Mouse (Mus musculus): ENCODE results near the gene Ncam2. TPM values are rescaled to one million over a fixed set of nuclear protein-coding genes. Genes with fewer than 3 reads are reported as not detected.
A peak's percentile ranks its signal among the peaks of the same experiment; 100 is the strongest.

Ncam2 gene
- polyA plus RNA-seq, 1 experiment from 2014 or later: 2.1 TPM

DNA sequence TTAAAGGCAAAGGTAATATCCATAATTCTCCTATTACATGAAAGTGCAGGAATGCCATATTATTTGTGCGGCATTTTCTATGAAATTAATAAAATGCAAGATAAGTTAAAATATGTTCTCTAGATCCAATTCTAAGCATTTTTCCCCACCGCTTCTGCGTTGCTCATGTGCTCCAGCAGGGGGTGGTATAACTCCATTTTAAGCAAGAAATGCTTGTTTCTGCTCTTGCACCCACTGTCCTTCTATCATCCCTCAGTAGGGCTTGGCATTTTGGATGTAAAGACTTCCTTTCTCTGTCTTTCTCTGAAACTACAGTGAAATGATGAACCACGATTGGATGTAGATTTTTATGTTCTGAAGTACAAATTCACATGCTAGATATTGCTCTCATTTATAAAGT lies 1.5 kb downstream of the Ncam2 start:
- no peak for ATAC-seq (ENCODE audit: insufficient read depth, low FRiP score)
- Histone ChIP-seq H3K36me3 (ENCODE audit: control insufficient read depth, insufficient read depth, low read length) (no peaks in the 10 kb centered on the region), H3K9ac (ENCODE audit: low read length) (no peak overlapping the region), H3K27me3 (ENCODE audit: control insufficient read depth, insufficient read depth, low read length) (no peaks in the 10 kb centered on the region), H3K27ac (ENCODE audit: low read length) (no peak overlapping the region), H3K4me2 (ENCODE audit: low read depth, low read length) (no peak overlapping the region), H3K4me3 (replicated peaks; ENCODE audit: low read length) (no peak overlapping the region), H3K9me3 (replicated peaks; ENCODE audit: control insufficient read depth, low read length) (no peaks in the 10 kb centered on the region), H3K4me1 (ENCODE audit: control insufficient read depth, insufficient read depth, low read length) (no peaks in the 10 kb centered on the region)
- 10% methylated on average over 4 of the region's 4 CpGs for whole genome bisulfite sequencing

DNA sequence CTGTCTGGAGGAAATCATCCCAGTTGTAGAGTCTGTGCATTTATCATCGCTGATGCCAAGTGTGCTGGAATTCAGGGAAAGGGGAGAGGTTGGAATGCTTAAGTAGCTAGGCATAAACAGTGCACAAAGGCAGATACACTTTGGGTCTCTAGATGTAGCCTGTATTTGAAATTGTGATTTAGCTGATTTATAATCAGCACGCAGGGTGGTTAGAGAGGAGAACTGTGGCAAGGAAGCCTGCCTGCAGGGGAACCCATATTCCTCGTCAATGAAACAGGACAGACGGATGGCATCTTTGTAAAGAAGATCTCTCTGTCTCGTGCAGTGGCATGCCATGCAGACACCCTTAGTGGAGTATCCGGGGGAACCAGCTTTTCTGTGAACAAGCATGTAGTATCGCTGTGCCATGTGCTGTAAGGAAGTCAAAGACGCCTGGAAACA lies 2.2 kb downstream of the Ncam2 start:
- H3K9ac ChIP-seq (ENCODE audit: low read length): no peak overlapping the region
- ATAC-seq (ENCODE audit: insufficient read depth, low FRiP score): no peak
- H3K27ac ChIP-seq (ENCODE audit: low read length): no peak overlapping the region
- H3K36me3 ChIP-seq (ENCODE audit: control insufficient read depth, insufficient read depth, low read length): no peaks in the 10 kb centered on the region
- 61% methylated on average over 8 of the region's 8 CpGs for WGBS
- H3K4me2 ChIP-seq (ENCODE audit: low read depth, low read length): peak overlapping the region; percentile 27
- H3K4me1 ChIP-seq (ENCODE audit: control insufficient read depth, insufficient read depth, low read length): no peaks in the 10 kb centered on the region
- no peaks in the 10 kb centered on the region for H3K27me3 ChIP-seq (ENCODE audit: control insufficient read depth, insufficient read depth, low read length)
- H3K9me3 ChIP-seq (replicated peaks; ENCODE audit: control insufficient read depth, low read length): no peaks in the 10 kb centered on the region
- no peak overlapping the region for H3K4me3 ChIP-seq (replicated peaks; ENCODE audit: low read length)

DNA sequence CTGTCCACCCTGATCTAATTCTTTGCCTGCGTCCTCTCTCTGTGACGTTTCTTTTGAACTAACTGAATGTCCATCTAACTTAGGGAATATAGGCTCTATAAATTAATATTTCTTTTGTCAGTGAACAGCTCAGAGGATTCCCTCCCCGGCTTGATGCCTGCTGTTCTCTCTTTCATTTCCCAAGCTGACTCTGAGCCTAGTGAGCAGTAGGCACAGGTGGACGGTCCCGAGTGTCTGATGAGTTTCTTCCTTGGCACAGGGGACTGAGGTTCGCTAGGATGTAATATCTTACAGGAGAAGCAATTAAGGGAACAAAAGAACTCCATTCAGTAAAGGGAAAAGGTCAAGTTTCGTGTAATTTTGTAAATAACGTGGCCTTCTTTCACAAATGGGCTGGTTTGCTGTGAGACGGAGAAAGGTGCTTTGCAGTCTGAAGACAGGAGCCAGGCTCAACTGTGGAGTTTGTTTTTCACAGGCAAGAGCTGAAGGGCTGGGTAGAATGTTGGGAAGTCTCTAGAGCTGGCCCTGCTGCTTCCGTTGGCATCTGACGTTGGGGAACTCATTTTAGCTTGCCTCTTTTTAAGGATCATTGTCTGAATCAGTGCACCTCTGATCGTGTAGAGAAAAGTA lies 4.0 kb downstream of the Ncam2 start:
- Histone ChIP-seq H3K4me1 (ENCODE audit: control insufficient read depth, insufficient read depth, low read length) (no peaks in the 10 kb centered on the region), H3K27me3 (ENCODE audit: control insufficient read depth, insufficient read depth, low read length) (no peaks in the 10 kb centered on the region), H3K4me2 (ENCODE audit: low read depth, low read length) (no peak overlapping the region), H3K27ac (ENCODE audit: low read length) (no peak overlapping the region), H3K9ac (ENCODE audit: low read length) (no peak overlapping the region), H3K36me3 (ENCODE audit: control insufficient read depth, insufficient read depth, low read length) (no peaks in the 10 kb centered on the region), H3K9me3 (replicated peaks; ENCODE audit: control insufficient read depth, low read length) (no peaks in the 10 kb centered on the region), H3K4me3 (replicated peaks; ENCODE audit: low read length) (no peak overlapping the region)
- no peak for ATAC-seq (ENCODE audit: insufficient read depth, low FRiP score)
- WGBS: 67% methylated on average over 12 of the region's 12 CpGs

DNA sequence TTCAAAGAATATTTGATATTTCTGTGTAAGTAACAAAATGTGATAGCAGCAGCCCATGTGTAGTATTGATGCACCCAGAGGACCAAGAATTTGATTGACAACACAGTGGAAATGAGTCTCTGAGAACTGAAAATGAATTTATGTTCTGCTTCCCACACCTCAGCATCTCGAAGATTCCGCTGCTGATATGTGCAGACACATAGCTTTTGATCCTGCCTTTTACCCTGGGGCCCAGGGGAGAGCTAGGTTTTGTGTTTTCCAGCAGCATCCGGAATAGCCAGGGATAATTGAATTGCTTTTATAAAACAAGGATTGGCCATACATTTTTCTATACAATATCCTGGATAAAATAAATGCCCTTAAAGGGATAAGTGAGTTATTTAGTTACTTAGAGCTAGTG lies 20.7 kb downstream of the Ncam2 start:
- Histone ChIP-seq H3K4me3 (replicated peaks; ENCODE audit: low read length) (no peak overlapping the region), H3K27ac (ENCODE audit: low read length) (no peak overlapping the region), H3K9me3 (replicated peaks; ENCODE audit: control insufficient read depth, low read length) (no peaks in the 10 kb centered on the region), H3K36me3 (ENCODE audit: control insufficient read depth, insufficient read depth, low read length) (no peaks in the 10 kb centered on the region), H3K4me1 (ENCODE audit: control insufficient read depth, insufficient read depth, low read length) (no peaks in the 10 kb centered on the region), H3K4me2 (ENCODE audit: low read depth, low read length) (no peak overlapping the region), H3K27me3 (ENCODE audit: control insufficient read depth, insufficient read depth, low read length) (no peaks in the 10 kb centered on the region), H3K9ac (ENCODE audit: low read length) (no peak overlapping the region)
- 81% methylated on average over 3 of the region's 3 CpGs for WGBS
- ATAC-seq (ENCODE audit: insufficient read depth, low FRiP score): no peak

DNA sequence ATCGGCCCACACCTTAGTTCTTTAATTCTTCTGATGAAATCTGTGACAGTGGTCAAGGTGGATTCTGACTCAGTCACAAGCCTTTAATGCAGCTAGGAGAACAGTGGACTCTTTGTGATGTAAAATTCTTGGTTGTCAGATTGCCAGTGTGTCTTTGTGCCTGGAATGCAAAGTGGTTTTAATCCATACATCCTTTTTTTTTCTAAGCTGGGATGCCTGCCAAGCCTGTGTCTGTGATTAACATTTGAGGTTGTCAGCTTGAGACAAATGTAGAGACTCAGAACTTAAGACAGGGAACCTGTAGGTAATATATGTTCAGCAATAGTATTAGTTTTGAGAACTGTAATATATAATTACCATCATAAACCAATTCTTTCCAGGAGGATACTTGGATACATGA lies 23.3 kb downstream of the Ncam2 start:
- WGBS: 51% methylated on average over 1 of the region's 1 CpGs
- Histone ChIP-seq H3K36me3 (ENCODE audit: control insufficient read depth, insufficient read depth, low read length) (no peaks in the 10 kb centered on the region), H3K9ac (ENCODE audit: low read length) (no peak overlapping the region), H3K4me3 (replicated peaks; ENCODE audit: low read length) (no peak overlapping the region), H3K27me3 (ENCODE audit: control insufficient read depth, insufficient read depth, low read length) (no peaks in the 10 kb centered on the region), H3K27ac (ENCODE audit: low read length) (no peak overlapping the region), H3K4me2 (ENCODE audit: low read depth, low read length) (no peak overlapping the region), H3K4me1 (ENCODE audit: control insufficient read depth, insufficient read depth, low read length) (no peaks in the 10 kb centered on the region), H3K9me3 (replicated peaks; ENCODE audit: control insufficient read depth, low read length) (no peaks in the 10 kb centered on the region)
- no peak for ATAC-seq (ENCODE audit: insufficient read depth, low FRiP score)

DNA sequence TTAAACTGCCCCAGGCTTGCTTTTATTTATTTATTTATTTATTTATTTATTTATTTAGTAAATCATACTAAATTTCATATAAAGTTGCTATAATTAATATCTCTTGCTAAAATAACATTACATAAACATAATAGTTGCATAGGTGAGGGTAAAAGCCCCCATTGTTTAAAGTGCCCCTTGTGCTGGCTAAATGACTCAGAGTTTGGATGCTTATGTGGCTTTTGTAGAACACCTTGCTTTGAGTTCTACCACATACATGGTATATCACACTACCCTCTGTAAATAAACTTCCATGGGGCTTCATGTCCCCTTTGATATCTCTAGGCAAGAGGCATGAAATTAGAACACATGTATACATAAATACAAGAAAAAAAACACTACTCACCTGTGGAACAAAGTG lies 23.8 kb downstream of the Ncam2 start:
- H3K27me3 ChIP-seq (ENCODE audit: control insufficient read depth, insufficient read depth, low read length): no peaks in the 10 kb centered on the region
- no peaks in the 10 kb centered on the region for H3K36me3 ChIP-seq (ENCODE audit: control insufficient read depth, insufficient read depth, low read length)
- H3K27ac ChIP-seq (ENCODE audit: low read length): no peak overlapping the region
- H3K4me1 ChIP-seq (ENCODE audit: control insufficient read depth, insufficient read depth, low read length): no peaks in the 10 kb centered on the region
- ATAC-seq (ENCODE audit: insufficient read depth, low FRiP score): no peak
- no peak overlapping the region for H3K4me3 ChIP-seq (replicated peaks; ENCODE audit: low read length)
- H3K9ac ChIP-seq (ENCODE audit: low read length): no peak overlapping the region
- H3K9me3 ChIP-seq (replicated peaks; ENCODE audit: control insufficient read depth, low read length): no peaks in the 10 kb centered on the region
- H3K4me2 ChIP-seq (ENCODE audit: low read depth, low read length): no peak overlapping the region

DNA sequence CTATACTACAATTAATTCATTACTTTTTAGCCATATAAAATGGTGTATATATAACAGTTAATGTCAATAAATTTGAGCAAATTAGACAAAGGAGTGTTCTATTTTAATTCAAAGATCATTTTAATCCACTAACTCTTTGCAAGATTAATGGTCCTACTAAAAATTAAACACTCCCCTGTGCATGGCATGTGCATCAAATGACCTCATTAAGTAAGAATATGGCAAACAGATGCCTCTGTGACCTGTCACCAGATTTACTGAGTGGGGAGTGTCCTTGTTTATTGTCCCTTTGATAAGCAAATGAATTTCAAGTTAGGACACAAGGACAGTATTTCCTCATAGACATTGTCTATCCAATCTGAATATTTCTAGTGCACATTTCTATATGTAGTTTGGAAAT lies 54.4 kb downstream of the Ncam2 start:
- Histone ChIP-seq H3K4me3 (replicated peaks; ENCODE audit: low read length) (no peak overlapping the region), H3K9ac (ENCODE audit: low read length) (no peak overlapping the region), H3K9me3 (replicated peaks; ENCODE audit: control insufficient read depth, low read length) (no peaks in the 10 kb centered on the region), H3K4me2 (ENCODE audit: low read depth, low read length) (no peak overlapping the region), H3K27me3 (ENCODE audit: control insufficient read depth, insufficient read depth, low read length) (no peaks in the 10 kb centered on the region), H3K4me1 (ENCODE audit: control insufficient read depth, insufficient read depth, low read length) (no peaks in the 10 kb centered on the region), H3K36me3 (ENCODE audit: control insufficient read depth, insufficient read depth, low read length) (no peaks in the 10 kb centered on the region), H3K27ac (ENCODE audit: low read length) (no peak overlapping the region)
- no peak for ATAC-seq (ENCODE audit: insufficient read depth, low FRiP score)

DNA sequence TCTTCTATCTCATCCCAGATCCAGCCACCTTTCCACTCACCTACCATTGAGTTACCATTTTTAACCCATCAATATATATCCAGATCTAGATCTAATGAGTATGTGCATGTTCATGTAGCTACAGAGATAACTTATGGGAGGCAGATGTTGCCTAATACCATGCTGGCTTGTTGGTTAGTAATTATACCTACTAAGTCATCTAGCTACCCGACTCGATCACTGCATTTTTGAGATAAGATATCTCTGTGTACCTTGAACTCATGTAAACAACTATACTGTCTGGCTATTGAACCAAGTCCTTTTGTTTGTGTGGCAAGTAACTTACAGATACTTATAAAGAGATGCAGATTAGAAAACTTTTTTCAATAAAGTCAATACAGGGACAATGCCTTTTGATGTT lies 59.9 kb downstream of the Ncam2 start:
- Histone ChIP-seq H3K4me2 (ENCODE audit: low read depth, low read length) (no peak overlapping the region), H3K4me3 (replicated peaks; ENCODE audit: low read length) (no peak overlapping the region), H3K4me1 (ENCODE audit: control insufficient read depth, insufficient read depth, low read length) (no peaks in the 10 kb centered on the region), H3K27me3 (ENCODE audit: control insufficient read depth, insufficient read depth, low read length) (no peaks in the 10 kb centered on the region), H3K9ac (ENCODE audit: low read length) (no peak overlapping the region), H3K36me3 (ENCODE audit: control insufficient read depth, insufficient read depth, low read length) (no peaks in the 10 kb centered on the region), H3K27ac (ENCODE audit: low read length) (no peak overlapping the region), H3K9me3 (replicated peaks; ENCODE audit: control insufficient read depth, low read length) (no peaks in the 10 kb centered on the region)
- no peak for ATAC-seq (ENCODE audit: insufficient read depth, low FRiP score)
- WGBS: 42% methylated on average over 2 of the region's 2 CpGs

DNA sequence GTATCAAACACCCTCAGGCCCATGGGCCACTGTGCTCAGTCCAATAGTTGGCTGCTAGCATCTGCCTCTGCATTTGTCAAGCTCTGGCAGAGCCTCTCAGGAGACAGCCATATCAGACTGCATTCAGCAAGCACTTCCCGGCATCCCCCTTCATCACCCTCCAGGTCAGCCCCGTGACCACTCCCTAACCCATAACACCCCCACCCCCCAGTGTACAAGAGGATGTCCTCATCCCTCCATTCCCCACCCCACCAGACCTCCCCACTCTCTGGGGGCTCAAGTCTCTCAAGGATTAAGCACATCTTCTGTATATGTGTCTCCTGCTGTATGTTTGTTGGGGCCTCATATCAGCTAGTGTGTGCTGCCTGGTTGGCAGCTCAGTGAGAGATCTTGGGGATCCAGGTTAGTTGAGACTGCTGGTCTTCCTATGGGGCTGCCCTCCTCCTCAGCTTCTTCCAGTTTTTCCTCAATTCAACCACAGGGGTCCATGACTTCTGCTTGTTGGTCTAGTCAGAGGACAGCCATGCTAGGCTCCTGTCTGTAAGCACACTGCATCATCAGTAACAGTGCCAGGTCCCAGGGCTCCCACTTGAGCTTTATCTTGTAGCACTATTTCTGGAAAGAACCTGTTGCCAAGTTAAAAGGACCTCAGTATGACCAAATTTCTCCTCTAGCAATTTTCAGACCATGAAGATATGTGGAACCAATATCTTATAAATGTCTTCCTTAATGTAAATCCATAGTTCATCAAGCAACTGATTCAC lies 73.3 kb downstream of the Ncam2 start:
- no peak overlapping the region for H3K27ac ChIP-seq (ENCODE audit: low read length)
- no peaks in the 10 kb centered on the region for H3K9me3 ChIP-seq (replicated peaks; ENCODE audit: control insufficient read depth, low read length)
- no peaks in the 10 kb centered on the region for H3K27me3 ChIP-seq (ENCODE audit: control insufficient read depth, insufficient read depth, low read length)
- no peak overlapping the region for H3K4me3 ChIP-seq (replicated peaks; ENCODE audit: low read length)
- WGBS: 66% methylated on average over 2 of the region's 2 CpGs
- ATAC-seq (ENCODE audit: insufficient read depth, low FRiP score): no peak
- H3K4me2 ChIP-seq (ENCODE audit: low read depth, low read length): no peak overlapping the region
- no peaks in the 10 kb centered on the region for H3K36me3 ChIP-seq (ENCODE audit: control insufficient read depth, insufficient read depth, low read length)
- no peak overlapping the region for H3K9ac ChIP-seq (ENCODE audit: low read length)
- H3K4me1 ChIP-seq (ENCODE audit: control insufficient read depth, insufficient read depth, low read length): no peaks in the 10 kb centered on the region

Data from stomach, embryonic 16.5 days (tissue).